Mouse (Mus musculus) Muller cell, postnatal 12 days (primary cell): ENCODE data around the gene Col4a2.
A peak's percentile ranks its signal among the peaks of the same experiment; 100 is the strongest.

Source experiments
- DNase-seq: peaks from one replicate; pipeline ENCODE4 v3.0.0-alpha.2; 2015; ENCODE audit errors: inconsistent ontology term

Col4a2 gene

GRCm38 (mm10) chr8:11357921-11358436 is 45.4 kb downstream of the Col4a2 start:
- DNase-seq: no peak

GRCm38 (mm10) chr8:11359846-11360245 is 47.2 kb downstream of the Col4a2 start:
- DNase-seq: no peak

- DNase-seq: no peak
Observed at GRCm38 (mm10) chr8:11361546-11362277, 49.1 kb downstream of the Col4a2 start.

GRCm38 (mm10) chr8:11362278-11363214 is 49.9 kb downstream of the Col4a2 start:
- peak; percentile 75 for DNase-seq

- peak; percentile 92 for DNase-seq
Observed at GRCm38 (mm10) chr8:11363340-11364126, 50.9 kb downstream of the Col4a2 start.

- no peak for DNase-seq
Observed at GRCm38 (mm10) chr8:11366251-11366650, 53.6 kb downstream of the Col4a2 start.

GRCm38 (mm10) chr8:11366741-11367140 is 54.1 kb downstream of the Col4a2 start:
- DNase-seq: no peak

- DNase-seq: peak; percentile 69
Observed at GRCm38 (mm10) chr8:11367670-11368069, 55.1 kb downstream of the Col4a2 start.

GRCm38 (mm10) chr8:11369526-11370203 is 57.1 kb downstream of the Col4a2 start:
- DNase-seq: no peak

- DNase-seq: no peak
Observed at GRCm38 (mm10) chr8:11371347-11371746, 58.7 kb downstream of the Col4a2 start.

- peak; percentile 63 for DNase-seq
Observed at GRCm38 (mm10) chr8:11372080-11372479, 59.5 kb downstream of the Col4a2 start.

GRCm38 (mm10) chr8:11373643-11374325 is 61.2 kb downstream of the Col4a2 start:
- DNase-seq: no peak

- DNase-seq: no peak
Observed at GRCm38 (mm10) chr8:11374326-11375076, 61.9 kb downstream of the Col4a2 start.

GRCm38 (mm10) chr8:11375749-11376438 is 63.3 kb downstream of the Col4a2 start:
- DNase-seq: no peak

GRCm38 (mm10) chr8:11377391-11378210 is 65.0 kb downstream of the Col4a2 start:
- peak; percentile 55 for DNase-seq

GRCm38 (mm10) chr8:11379590-11379989 is 67.0 kb downstream of the Col4a2 start:
- DNase-seq: no peak

- no peak for DNase-seq
Observed at GRCm38 (mm10) chr8:11381544-11381943, 68.9 kb downstream of the Col4a2 start.
